Mouse (Mus musculus) left cerebral cortex, adult 11 months (tissue): ENCODE results near the gene C1qtnf4.

Experiments
- DNase-seq: peaks from one replicate; pipeline ENCODE4 v3.0.0; 2022; ENCODE audit warnings: low spot score

The C1qtnf4 gene

DNA sequence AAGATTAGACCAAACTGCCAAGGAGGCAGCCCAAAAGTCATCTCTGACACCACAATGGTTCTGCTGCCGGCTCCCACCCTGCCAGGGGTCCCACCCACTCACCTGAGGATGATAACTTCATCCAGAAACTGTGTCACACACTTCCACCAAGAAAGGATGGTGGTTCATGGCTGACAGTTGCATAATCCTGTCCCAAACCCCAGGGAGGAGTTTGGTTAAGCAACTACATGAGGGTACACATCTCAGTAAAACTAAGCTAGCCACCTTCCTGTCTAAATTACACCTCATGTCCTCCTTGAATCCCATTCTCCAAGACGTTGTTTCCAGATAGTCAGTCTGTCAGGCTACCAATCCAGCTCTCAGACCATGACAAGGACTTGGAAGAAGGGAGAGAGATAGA is 46.6 kb downstream of the C1qtnf4 start:
- DNase-seq, result no peak

- DNase-seq, result no peak
These were observed 52.7 kb downstream of the C1qtnf4 start for GRCm38 (mm10) chr2:90938362-90938761.

DNA sequence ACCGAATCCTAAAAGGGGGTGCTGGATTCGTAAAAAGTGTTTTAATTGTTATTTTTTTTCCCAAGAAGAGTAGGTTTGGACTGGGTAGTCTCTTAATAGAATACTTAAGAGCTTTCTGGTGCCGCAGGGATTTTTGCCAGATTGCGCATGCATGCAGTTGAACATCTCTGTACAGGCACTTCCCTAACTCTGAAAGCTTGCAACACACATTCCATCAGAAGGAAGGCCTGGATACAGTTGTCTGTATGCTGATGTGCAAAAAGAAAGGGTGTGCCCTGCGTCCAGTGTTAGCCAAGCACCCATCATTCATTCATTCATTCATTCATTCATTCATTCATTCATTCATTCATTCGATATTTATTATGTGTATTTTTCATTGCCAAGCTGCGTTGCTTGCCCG is 54.1 kb downstream of the C1qtnf4 start:
- DNase-seq, result no peak
